Mouse (Mus musculus) hindbrain, embryonic 15.5 days (tissue): ENCODE measurements around the gene Zfp784. TPM values are rescaled to one million over a fixed set of nuclear protein-coding genes. Genes with fewer than 3 reads are reported as not detected.
A peak's percentile ranks its signal among the peaks of the same experiment; 100 is the strongest.

Source experiments
- ATAC-seq: fragments of 200-750 bp; cut with Nextera tagmentation; 2 replicates; pipeline ENCODE4 v1.8.0; 2017; ENCODE audit warnings: low read depth, moderate number of reproducible peaks, moderate TSS enrichment; ENCODE audit not compliant: low FRiP score
- H3K27ac ChIP-seq: fragments of 300-500 bp; sonication (generic); replicated peaks from 2 replicates; pipeline ENCODE4 v1.5.1; 2015; ENCODE audit warnings: mild to moderate bottlenecking, inconsistent platforms
- H3K27me3 ChIP-seq: fragments of 300-500 bp; sonication (generic); 2 replicates; pipeline ENCODE4 v1.6.1; 2015; ENCODE audit warnings: control low read depth, inconsistent platforms
- H3K36me3 ChIP-seq: fragments of 300-500 bp; sonication (generic); 2 replicates; pipeline ENCODE4 v1.6.1; 2015; ENCODE audit warnings: control low read depth, inconsistent platforms
- H3K4me1 ChIP-seq: fragments of 300-500 bp; sonication (generic); replicated peaks from 2 replicates; pipeline ENCODE4 v1.6.1; 2015; ENCODE audit warnings: control low read depth, inconsistent platforms
- H3K4me2 ChIP-seq: fragments of 300-500 bp; sonication (generic); 2 replicates; pipeline ENCODE4 v1.6.1; 2015; ENCODE audit warnings: moderate library complexity, mild to moderate bottlenecking, inconsistent platforms
- H3K4me3 ChIP-seq: fragments of 300-500 bp; sonication (generic); 2 replicates; pipeline ENCODE4 v1.5.1; 2015; ENCODE audit warnings: mild to moderate bottlenecking, inconsistent platforms
- H3K9ac ChIP-seq: fragments of 300-500 bp; sonication (generic); 2 replicates; pipeline ENCODE4 v1.6.1; 2015; ENCODE audit warnings: inconsistent platforms
- H3K9me3 ChIP-seq: fragments of 300-500 bp; sonication (generic); 2 replicates; pipeline ENCODE4 v1.6.1; 2016; ENCODE audit warnings: control low read depth, inconsistent platforms
- WGBS: fragments of 180-500 bp; shearing (Covaris S2); methylation state at CpG from one replicate; pipeline ENCODE4 v1.1.7; 2015; 5-methylcytosine and 5-hydroxymethylcytosine counted together
- polyA plus RNA-seq: library from polyadenylated mRNA; unstranded; fragments of >200 nt; fragmentation: Nextera tagmentation; extraction: Ambion mirVana; gene quantifications from 2 replicates; pipeline ENCODE4 v1.2.1, GENCODE M21; 2015

The Zfp784 gene
- polyA plus RNA-seq, 1 experiment from 2014 or later: 9.3 TPM

- Histone ChIP-seq H3K36me3 (no peaks in the 10 kb centered on the region), H3K27ac (peak overlapping the region; percentile 78), H3K4me3 (peak overlapping the region; percentile 49), H3K27me3 (peaks cover 28% of the 10 kb centered on the region), H3K4me1 (peaks cover 84% of the 10 kb centered on the region), H3K4me2 (peak overlapping the region; percentile 60), H3K9ac (peak overlapping the region; percentile 56), H3K9me3 (no peaks in the 10 kb centered on the region)
- WGBS: 2% methylated on average over 50 of the region's 55 CpGs
- peak; percentile 21 for ATAC-seq
Measured at GRCm38 (mm10) chr7:5056651-5057263, 18.5 kb upstream of the Zfp784 start.

- Histone ChIP-seq H3K27ac (peak overlapping the region; percentile 54; the same call in 1 of the 2 replicates), H3K9me3 (no peaks in the 10 kb centered on the region), H3K36me3 (no peaks in the 10 kb centered on the region), H3K27me3 (peaks cover 28% of the 10 kb centered on the region), H3K4me1 (peaks cover 68% of the 10 kb centered on the region), H3K4me3 (peak overlapping the region; percentile 79), H3K9ac (peak overlapping the region; percentile 84), H3K4me2 (peak overlapping the region; percentile 93)
- ATAC-seq: no peak
- WGBS: 10% methylated on average over 32 of the region's 32 CpGs
Measured at GRCm38 (mm10) chr7:5053456-5054179, 15.4 kb upstream of the Zfp784 start.

GRCm38 (mm10) chr7:5052931-5053343 lies 14.7 kb upstream of the Zfp784 start:
- Histone ChIP-seq H3K27ac (0 out of 2 replicates have a peak overlapping the region, but pooled peaks have one; percentile 24), H3K36me3 (no peaks in the 10 kb centered on the region), H3K9ac (peak overlapping the region; percentile 84), H3K9me3 (no peaks in the 10 kb centered on the region), H3K4me3 (peak overlapping the region; percentile 79), H3K27me3 (peaks cover 28% of the 10 kb centered on the region), H3K4me2 (peak overlapping the region; percentile 93), H3K4me1 (peaks cover 62% of the 10 kb centered on the region)
- ATAC-seq: no peak
- 4% methylated on average over 44 of the region's 45 CpGs for WGBS

GRCm38 (mm10) chr7:5052438-5052837 lies 14.2 kb upstream of the Zfp784 start:
- 2% methylated on average over 12 of the region's 12 CpGs for WGBS
- Histone ChIP-seq H3K4me1 (peaks cover 57% of the 10 kb centered on the region), H3K36me3 (no peaks in the 10 kb centered on the region), H3K27me3 (peaks cover 24% of the 10 kb centered on the region), H3K27ac (peak overlapping the region; percentile 92; the same call in 1 of the 2 replicates), H3K4me2 (peak overlapping the region; percentile 93), H3K4me3 (peak overlapping the region; percentile 79), H3K9me3 (no peaks in the 10 kb centered on the region), H3K9ac (peak overlapping the region; percentile 84)
- no peak for ATAC-seq

- peak within 1 kb of the TSS; percentile 79 for H3K4me3 ChIP-seq
- H3K4me2 ChIP-seq: peak within 1 kb of the TSS; percentile 93
- no peaks in the 10 kb centered on the region for H3K36me3 ChIP-seq
- H3K27me3 ChIP-seq: peaks cover 24% of the 10 kb centered on the region
- H3K4me1 ChIP-seq: peaks cover 51% of the 10 kb centered on the region
- no peaks in the 10 kb centered on the region for H3K9me3 ChIP-seq
- H3K9ac ChIP-seq: peak within 1 kb of the TSS; percentile 84
- H3K27ac ChIP-seq: peak within 1 kb of the TSS; percentile 92
- peak; percentile 79 for ATAC-seq
- WGBS: under 1% methylated on average over 65 of the region's 65 CpGs
Measured at GRCm38 (mm10) chr7:5051193-5052192, 13.2 kb upstream of the Zfp784 start, which contains the start of gene Zfp580. Gene Zfp580 (plus strand): TSS chr7:5051538.

GRCm38 (mm10) chr7:5047313-5047712 lies 9.1 kb upstream of the Zfp784 start:
- WGBS: 23% methylated on average over 2 of the region's 2 CpGs
- no peak for ATAC-seq
- H3K4me2 ChIP-seq: no peak overlapping the region
- H3K9ac ChIP-seq: no peak overlapping the region
- H3K36me3 ChIP-seq: no peaks in the 10 kb centered on the region
- H3K27me3 ChIP-seq: no peaks in the 10 kb centered on the region
- H3K27ac ChIP-seq: no peak overlapping the region
- no peak overlapping the region for H3K4me3 ChIP-seq
- H3K9me3 ChIP-seq: no peaks in the 10 kb centered on the region
- H3K4me1 ChIP-seq: peaks cover 13% of the 10 kb centered on the region

GRCm38 (mm10) chr7:5046112-5046511 lies 7.9 kb upstream of the Zfp784 start:
- Histone ChIP-seq H3K9ac (no peak overlapping the region), H3K36me3 (no peaks in the 10 kb centered on the region), H3K27me3 (no peaks in the 10 kb centered on the region), H3K9me3 (no peaks in the 10 kb centered on the region), H3K4me2 (no peak overlapping the region), H3K4me1 (peaks cover 8% of the 10 kb centered on the region), H3K27ac (no peak overlapping the region), H3K4me3 (no peak overlapping the region)
- no peak for ATAC-seq
- WGBS: 67% methylated on average over 2 of the region's 2 CpGs

- WGBS: 76% methylated on average over 2 of the region's 2 CpGs
- H3K36me3 ChIP-seq: no peaks in the 10 kb centered on the region
- H3K4me3 ChIP-seq: no peak overlapping the region
- no peak overlapping the region for H3K4me2 ChIP-seq
- no peaks in the 10 kb centered on the region for H3K9me3 ChIP-seq
- no peak overlapping the region for H3K9ac ChIP-seq
- peaks cover 1% of the 10 kb centered on the region; the same call in 1 of the 2 replicates for H3K4me1 ChIP-seq
- H3K27me3 ChIP-seq: no peaks in the 10 kb centered on the region
- H3K27ac ChIP-seq: no peak overlapping the region
- ATAC-seq: no peak
Measured at GRCm38 (mm10) chr7:5044981-5045380, 6.7 kb upstream of the Zfp784 start.

- H3K4me3 ChIP-seq: peak overlapping the region; percentile 68
- peak overlapping the region; percentile 98 for H3K27ac ChIP-seq
- 35% methylated on average over 5 of the region's 5 CpGs for WGBS
- no peaks in the 10 kb centered on the region for H3K9me3 ChIP-seq
- peaks cover 21% of the 10 kb centered on the region for H3K4me1 ChIP-seq
- peak overlapping the region; percentile 82 for H3K9ac ChIP-seq
- no peak for ATAC-seq
- H3K27me3 ChIP-seq: no peaks in the 10 kb centered on the region
- H3K4me2 ChIP-seq: peak overlapping the region; percentile 58
- peaks cover 18% of the 10 kb centered on the region for H3K36me3 ChIP-seq
Measured at GRCm38 (mm10) chr7:5038940-5039339, 694 bp upstream of the Zfp784 start.

- no peak for ATAC-seq
- Histone ChIP-seq H3K4me1 (peaks cover 21% of the 10 kb centered on the region), H3K9ac (peak overlapping the region; percentile 82; the same call in 1 of the 2 replicates), H3K4me3 (peak overlapping the region; percentile 68), H3K4me2 (peak overlapping the region; percentile 58), H3K27me3 (no peaks in the 10 kb centered on the region), H3K9me3 (no peaks in the 10 kb centered on the region), H3K27ac (peak overlapping the region; percentile 98), H3K36me3 (peaks cover 28% of the 10 kb centered on the region)
- 84% methylated on average over 8 of the region's 8 CpGs for WGBS
Measured at GRCm38 (mm10) chr7:5037467-5037866, 779 bp downstream of the Zfp784 start.

- Histone ChIP-seq H3K27me3 (no peaks in the 10 kb centered on the region), H3K4me3 (no peak overlapping the region), H3K9ac (no peak overlapping the region), H3K9me3 (no peaks in the 10 kb centered on the region), H3K4me1 (peaks cover 21% of the 10 kb centered on the region), H3K36me3 (peaks cover 33% of the 10 kb centered on the region), H3K27ac (no peak overlapping the region), H3K4me2 (peak overlapping the region; percentile 58)
- no peak for ATAC-seq
- 95% methylated on average over 7 of the region's 7 CpGs for WGBS
Measured at GRCm38 (mm10) chr7:5037026-5037425, 1.2 kb downstream of the Zfp784 start.
